Mouse (Mus musculus): ENCODE data around the gene Rapgef2.

Gene Rapgef2

DNA sequence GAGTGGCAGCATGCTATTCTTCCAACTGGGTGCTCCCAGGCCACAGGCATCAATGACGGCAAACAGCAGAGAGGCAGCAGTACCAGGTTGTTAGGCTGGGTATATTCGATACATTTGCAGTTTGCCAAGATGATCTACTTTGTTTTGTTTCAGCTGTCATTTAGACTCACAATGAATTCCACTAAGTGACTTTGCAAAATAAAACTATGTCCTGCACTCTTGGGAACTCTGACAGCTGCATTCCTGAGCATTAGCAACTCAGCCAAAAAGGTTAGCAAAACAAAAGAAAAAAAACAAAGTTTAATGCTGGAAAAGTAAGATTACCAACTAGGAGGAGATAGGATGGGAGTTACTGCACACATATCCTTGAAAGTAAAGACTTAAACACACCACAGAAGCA, 3.3 kb downstream of the Rapgef2 start:
- no peak for DNase-seq (ENCODE audit: low spot score)

- DNase-seq (ENCODE audit: low spot score): no peak
Observed at GRCm38 (mm10) chr3:79275856-79276645, 10.3 kb downstream of the Rapgef2 start.

DNA sequence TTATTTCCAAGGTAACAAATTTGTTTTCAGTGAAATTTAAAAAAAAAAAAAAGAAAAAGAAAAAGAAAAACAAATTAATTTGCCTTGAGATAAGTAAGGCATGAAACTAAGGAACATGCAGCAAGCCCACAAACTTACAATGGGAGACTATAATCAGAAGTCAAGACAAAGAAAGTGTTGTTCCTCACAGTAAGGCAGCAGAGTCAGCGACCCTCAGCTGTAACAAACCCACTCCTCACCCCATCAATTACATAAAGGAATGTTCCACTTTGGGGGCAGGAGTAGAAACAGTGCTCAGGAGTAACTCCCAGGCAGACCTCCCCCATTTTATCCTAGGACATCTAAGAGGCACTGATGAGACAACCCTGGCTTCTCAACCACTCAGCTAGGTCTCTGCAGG, 13.0 kb downstream of the Rapgef2 start:
- DNase-seq (ENCODE audit: low spot score): no peak

GRCm38 (mm10) chr3:79272939-79273338, 13.4 kb downstream of the Rapgef2 start:
- DNase-seq (ENCODE audit: low spot score): no peak

DNA sequence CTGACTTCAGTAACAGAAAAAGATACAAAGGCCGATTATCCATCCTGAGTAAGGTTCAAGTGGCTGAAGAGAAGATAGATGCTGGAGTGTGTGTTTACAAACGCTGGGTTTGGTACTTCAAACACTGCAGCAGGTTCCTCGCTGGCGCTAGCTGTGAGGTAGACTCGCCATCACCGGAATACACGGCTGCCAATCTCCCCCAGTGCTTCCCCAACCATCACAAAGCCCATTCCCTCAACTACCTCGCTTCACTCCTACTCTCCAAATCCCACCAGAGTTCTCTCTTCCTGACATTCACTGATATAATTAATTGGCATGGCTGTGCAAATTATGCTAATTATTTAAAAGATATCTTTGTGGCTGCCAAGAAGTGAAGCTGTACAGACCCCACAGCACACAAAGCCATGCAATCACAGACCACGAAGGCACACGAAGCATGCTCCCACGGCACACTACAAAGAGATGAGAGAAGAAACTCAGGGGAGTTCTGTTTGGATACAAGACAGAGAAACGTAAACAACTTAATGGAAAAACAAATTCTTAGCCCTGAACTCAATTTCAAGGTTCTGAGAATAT, 15.2 kb downstream of the Rapgef2 start:
- DNase-seq (ENCODE audit: low spot score): no peak

DNA sequence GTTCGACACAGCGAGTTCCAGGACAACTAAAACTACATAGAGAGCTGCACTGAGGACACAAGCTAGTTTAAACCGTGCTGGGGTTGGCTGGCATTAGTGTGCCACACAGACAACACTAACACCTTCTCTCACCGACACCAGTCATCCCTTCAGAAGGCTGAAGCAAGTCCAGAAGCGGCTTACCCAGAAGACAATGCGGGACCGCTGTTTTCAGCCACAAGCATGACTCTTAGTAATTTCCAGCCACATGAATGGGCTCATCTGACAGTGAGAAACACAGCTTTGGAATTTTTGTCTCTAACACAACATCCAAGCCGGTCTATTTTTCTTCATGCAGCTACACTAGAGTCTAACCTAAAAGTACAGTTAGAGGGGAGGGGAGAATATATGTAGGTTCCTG, 16.4 kb downstream of the Rapgef2 start:
- no peak for DNase-seq (ENCODE audit: low spot score)

DNA sequence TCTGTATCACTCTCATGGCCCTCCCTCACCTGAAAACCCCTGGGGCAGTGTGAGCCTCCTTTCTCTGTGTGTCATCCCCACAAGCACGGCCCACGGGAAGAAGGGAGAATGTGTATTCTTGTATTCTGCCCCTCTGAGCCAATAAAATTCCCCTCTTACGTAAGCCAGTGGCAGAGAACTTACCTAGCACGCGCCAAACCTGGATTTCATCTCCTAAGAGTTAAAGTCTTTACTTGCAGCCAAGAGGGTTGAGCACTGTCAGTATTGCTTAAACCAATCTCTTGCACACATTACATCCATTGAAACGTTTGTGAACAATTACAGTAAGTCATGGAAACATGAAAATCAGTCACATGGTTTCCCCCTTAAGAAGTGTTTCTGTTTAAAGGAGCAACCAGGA, 19.3 kb downstream of the Rapgef2 start:
- DNase-seq (ENCODE audit: low spot score): no peak

GRCm38 (mm10) chr3:79261816-79262316, 24.5 kb downstream of the Rapgef2 start:
- no peak for DNase-seq (ENCODE audit: low spot score)

DNA sequence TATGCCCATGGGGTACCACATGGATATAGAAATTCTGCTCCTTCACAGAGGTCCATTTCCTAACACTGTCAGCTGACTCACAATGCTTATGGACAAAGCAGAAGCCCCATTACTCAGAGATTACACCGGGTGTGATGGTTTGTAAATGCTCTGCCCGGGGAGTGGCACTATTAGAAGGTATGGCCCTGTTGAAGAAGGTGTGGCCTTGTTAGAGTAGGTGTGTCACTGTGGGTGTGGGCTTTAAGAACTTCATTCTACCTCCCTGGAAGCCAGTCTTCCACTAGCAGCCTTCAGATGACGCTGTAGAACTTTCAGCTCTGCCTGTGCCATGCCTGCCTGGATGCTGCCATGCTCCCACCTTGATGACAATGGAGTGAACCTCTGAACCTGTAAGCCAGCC, 32.3 kb downstream of the Rapgef2 start:
- DNase-seq (ENCODE audit: low spot score): no peak

- no peak for DNase-seq (ENCODE audit: low spot score)
Observed at GRCm38 (mm10) chr3:79253416-79253815, 32.9 kb downstream of the Rapgef2 start.

DNA sequence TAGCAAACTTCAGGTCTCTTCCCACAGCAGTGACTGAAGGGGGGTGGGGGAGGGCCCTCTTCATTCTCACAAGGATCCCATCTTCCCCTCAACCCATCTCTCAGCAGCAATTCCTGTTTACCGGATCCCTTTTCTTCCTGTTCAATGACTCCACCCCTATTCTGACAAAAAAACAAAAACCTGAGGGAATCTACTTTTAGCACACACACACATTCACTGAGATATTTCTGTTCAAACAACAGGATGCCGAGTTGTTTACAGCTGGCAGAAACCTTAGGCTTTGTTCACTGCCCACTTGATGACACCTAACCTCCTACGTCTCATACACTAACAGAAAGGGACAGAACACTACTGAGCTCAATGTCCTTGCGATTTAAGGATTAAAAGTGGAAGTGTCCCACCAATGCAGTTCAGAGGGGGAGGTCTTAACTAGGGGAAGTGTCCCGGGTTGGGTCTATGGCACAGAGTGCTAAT, 33.4 kb downstream of the Rapgef2 start:
- DNase-seq (ENCODE audit: low spot score): no peak

DNA sequence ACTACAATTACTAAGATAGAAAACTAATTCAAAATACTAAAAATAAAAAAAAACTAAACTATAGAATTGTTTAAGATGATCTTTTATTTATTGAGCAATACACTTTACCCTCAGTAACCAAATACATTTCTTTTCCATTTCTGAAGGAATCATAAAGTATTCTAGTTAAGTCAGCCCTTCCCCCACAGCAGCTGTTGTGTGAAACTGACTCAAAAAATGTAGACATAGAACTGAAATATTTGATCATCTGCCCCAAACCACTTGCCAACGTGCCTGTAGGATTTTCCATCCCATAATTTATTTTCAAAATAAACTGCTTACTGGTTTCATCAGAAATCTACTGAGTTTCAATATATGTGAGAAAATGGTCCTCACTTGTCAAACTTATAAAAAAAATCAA, 36.4 kb downstream of the Rapgef2 start:
- DNase-seq (ENCODE audit: low spot score): no peak

GRCm38 (mm10) chr3:79248659-79249235, 37.6 kb downstream of the Rapgef2 start:
- DNase-seq (ENCODE audit: low spot score): no peak

- no peak for DNase-seq (ENCODE audit: low spot score)
Observed at GRCm38 (mm10) chr3:79248208-79248607, 38.1 kb downstream of the Rapgef2 start.

DNA sequence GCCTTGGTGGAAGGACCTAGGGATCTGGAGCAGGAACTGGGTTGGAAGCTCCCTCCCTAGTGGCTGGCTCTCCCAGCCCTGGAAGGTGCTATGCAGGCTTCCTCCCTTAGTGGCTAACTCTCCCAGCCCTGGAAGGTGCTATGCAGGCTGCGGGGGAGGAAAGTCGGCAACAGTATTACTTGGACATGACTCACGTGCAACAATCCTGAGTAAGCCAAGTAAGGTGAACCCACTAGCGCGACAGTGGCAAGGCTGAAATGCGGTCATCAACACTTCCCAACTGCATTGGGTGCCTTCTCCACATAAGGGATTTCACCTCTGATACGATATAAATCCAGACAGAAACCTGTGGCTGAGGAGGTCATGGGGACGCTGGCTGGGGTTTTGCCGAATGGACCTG, 42.0 kb downstream of the Rapgef2 start:
- peak; percentile 13 for DNase-seq (ENCODE audit: low spot score)

DNA sequence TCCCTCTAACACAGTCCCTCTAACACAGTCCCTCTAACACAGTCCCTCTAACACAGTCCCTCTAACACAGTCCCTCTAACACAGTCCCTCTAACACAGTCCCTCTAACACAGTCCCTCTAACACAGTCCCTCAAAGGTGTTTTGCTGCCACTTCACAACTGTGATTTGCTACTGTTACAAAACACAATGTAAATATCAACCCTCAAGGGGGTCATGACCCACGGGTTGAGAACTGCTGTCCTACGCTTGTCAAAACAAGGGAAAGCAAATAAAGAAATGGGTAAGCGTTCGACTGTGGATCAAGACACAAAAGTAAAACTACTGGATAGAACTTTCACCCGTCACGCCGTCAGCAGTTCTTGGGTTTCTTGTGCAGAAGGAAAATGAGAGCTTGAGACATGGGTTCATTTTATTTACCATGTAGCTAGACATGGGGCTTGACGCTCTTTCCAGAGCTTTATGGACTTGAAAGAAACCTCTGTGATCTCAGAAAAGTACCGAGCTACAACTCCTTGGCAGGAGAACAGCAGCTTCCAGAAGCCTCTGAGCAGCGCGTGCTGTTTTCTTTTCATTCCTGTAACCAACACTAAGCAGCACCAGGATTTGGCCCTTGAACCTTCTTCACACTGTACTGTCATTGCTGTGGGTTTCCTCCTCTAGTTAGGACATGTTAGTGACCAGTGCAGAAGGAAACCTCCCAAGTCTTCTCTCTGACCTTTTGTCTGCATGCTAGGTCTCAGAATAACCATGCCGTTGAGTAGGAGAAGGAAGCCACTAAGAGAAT, 43.2 kb downstream of the Rapgef2 start:
- DNase-seq (ENCODE audit: low spot score): no peak

DNA sequence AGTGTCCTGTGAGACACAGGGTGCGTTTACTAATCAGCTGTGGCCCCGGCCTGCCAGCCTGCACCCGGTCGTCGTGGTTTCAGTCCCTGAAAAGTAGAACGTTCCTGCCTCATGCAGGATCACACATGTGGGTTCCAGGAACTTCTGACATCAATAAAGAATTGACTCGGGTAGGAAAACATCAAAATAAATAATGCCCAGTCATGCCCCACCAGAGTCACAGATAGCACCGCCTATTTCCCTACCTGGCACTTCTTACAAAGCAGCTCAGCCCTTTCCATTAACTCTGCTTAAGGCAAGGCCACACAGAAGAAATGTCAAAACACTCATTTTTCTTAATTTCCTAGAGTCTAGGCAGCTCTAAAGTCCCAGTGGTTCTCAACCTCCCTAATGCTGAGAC, 44.0 kb downstream of the Rapgef2 start:
- no peak for DNase-seq (ENCODE audit: low spot score)

- DNase-seq (ENCODE audit: low spot score): no peak
Observed at GRCm38 (mm10) chr3:79239066-79239462, 47.3 kb downstream of the Rapgef2 start.

GRCm38 (mm10) chr3:79238456-79239065, 47.8 kb downstream of the Rapgef2 start:
- DNase-seq (ENCODE audit: low spot score): no peak

DNA sequence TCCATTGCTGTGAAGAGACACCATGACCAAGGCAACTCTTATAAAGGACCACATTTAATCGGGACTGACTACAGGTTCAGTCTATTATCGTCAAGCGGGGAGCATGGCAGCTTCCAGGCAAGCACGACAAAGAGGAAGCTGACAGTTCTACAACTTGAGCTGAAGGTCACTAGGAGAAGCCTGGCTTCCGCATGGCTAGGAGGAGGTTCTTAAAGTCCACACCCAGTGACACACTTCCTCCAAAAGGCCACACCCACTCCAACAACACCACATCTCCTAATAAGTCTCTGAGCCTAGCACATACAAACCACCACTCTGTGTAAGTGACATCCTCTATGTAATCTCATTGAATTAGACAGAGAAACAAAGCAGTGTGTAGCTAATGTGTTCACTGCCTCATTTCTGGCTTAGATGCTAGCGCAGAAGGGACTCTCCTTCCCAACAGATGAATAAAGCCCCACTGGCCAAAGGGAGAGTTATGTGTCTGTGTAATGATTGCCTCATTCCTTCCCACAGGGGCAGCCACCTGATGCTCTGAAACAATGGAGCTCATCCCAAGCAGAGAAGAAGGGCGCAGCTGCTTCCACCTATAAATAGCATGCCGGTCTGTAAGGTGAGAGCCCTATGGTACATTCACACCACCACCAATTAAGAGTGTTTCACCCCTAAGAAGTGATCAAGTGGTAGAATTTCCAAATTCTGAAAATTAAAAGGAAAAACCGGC, 48.5 kb downstream of the Rapgef2 start:
- no peak for DNase-seq (ENCODE audit: low spot score)

DNA sequence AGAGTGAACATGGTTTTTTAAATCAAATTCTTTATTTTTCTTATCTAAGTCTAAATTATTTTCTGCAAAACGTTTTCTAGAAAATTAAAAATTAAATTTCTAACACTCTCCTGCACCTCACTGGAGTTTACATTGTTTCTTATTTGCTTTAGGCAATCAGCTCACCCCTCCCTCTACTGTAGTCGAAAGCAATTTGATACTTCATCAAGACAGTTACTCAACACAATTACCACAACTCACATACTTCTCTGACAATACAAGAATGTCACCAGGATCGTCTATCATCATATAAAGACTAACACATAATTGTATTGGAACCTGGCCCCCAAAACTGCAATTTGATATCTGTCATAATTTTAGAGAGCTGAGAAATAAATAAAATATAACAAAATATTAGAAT, 51.8 kb downstream of the Rapgef2 start:
- no peak for DNase-seq (ENCODE audit: low spot score)

Data from ovary, postnatal 36 days (tissue).